Mouse (Mus musculus): ENCODE measurements around the gene Etfrf1. TPM values are rescaled to one million over a fixed set of nuclear protein-coding genes. Genes with fewer than 3 reads are reported as not detected.

Gene Etfrf1
- polyA plus RNA-seq, 2 experiments, result 20.1 to 29.5 TPM

GRCm38 (mm10) chr6:145210056-145210680 is 766 bp upstream of the Etfrf1 start:
- 37% methylated on average over 8 of the region's 8 CpGs for WGBS
- Histone ChIP-seq H3K4me2 (replicated peaks; ENCODE audit: low read depth, low read length, severe bottlenecking) (peak overlapping the region; percentile 68), H3K9ac (ENCODE audit: low read depth, low read length, severe bottlenecking) (0 out of 2 replicates have a peak overlapping the region, but pooled peaks have one; percentile 34), H3K36me3 (ENCODE audit: control insufficient read depth, insufficient read depth, low read length) (no peaks in the 10 kb centered on the region), H3K27ac (replicated peaks; ENCODE audit: low read depth, low read length) (0 out of 2 replicates have a peak overlapping the region, but pooled peaks have one; percentile 33), H3K4me3 (replicated peaks; ENCODE audit: low read length) (peak overlapping the region; percentile 73), H3K9me3 (ENCODE audit: control insufficient read depth, low read length) (no peaks in the 10 kb centered on the region), H3K4me1 (ENCODE audit: control insufficient read depth, insufficient read depth, low read length) (0 out of 2 replicates have a peak, but pooled peaks cover 3% of the 10 kb centered on the region), H3K27me3 (ENCODE audit: control insufficient read depth, insufficient read depth, low read length) (no peaks in the 10 kb centered on the region)
- ATAC-seq (ENCODE audit: low FRiP score, low read depth) (no peak; the same call in 1 of the 2 replicates), DNase-seq (ENCODE audit: low spot score) (no peak)
- no peak for TF ChIP-seq POLR2A (IDR thresholded peaks at IDR 0.05; ENCODE audit: borderline replicate concordance, extremely low read depth, insufficient read depth, insufficient read length)

- Histone ChIP-seq H3K9me3 (ENCODE audit: control insufficient read depth, low read length) (no peaks in the 10 kb centered on the region), H3K27me3 (ENCODE audit: control insufficient read depth, insufficient read depth, low read length) (no peaks in the 10 kb centered on the region), H3K4me2 (replicated peaks; ENCODE audit: low read depth, low read length, severe bottlenecking) (peak overlapping the region; percentile 68), H3K4me3 (replicated peaks; ENCODE audit: low read length) (peak overlapping the region; percentile 73), H3K4me1 (ENCODE audit: control insufficient read depth, insufficient read depth, low read length) (0 out of 2 replicates have a peak, but pooled peaks cover 3% of the 10 kb centered on the region), H3K27ac (replicated peaks; ENCODE audit: low read depth, low read length) (peak overlapping the region; percentile 95), H3K36me3 (ENCODE audit: control insufficient read depth, insufficient read depth, low read length) (0 out of 2 replicates have a peak, but pooled peaks cover 2% of the 10 kb centered on the region), H3K9ac (ENCODE audit: low read depth, low read length, severe bottlenecking) (peak overlapping the region; percentile 86)
- ATAC-seq (ENCODE audit: low FRiP score, low read depth) (peak; percentile 16), DNase-seq (ENCODE audit: low spot score) (no peak)
- no peak for TF ChIP-seq POLR2A (IDR thresholded peaks at IDR 0.05; ENCODE audit: borderline replicate concordance, extremely low read depth, insufficient read depth, insufficient read length)
- WGBS, result 3% methylated on average over 21 of the region's 21 CpGs
Measured at GRCm38 (mm10) chr6:145211376-145212305, 707 bp downstream of the Etfrf1 start.

GRCm38 (mm10) chr6:145213916-145214315 is 3.0 kb downstream of the Etfrf1 start:
- H3K27me3 ChIP-seq (ENCODE audit: control insufficient read depth, insufficient read depth, low read length), result no peaks in the 10 kb centered on the region
- no peak for ATAC-seq (ENCODE audit: low FRiP score, low read depth)
- no peak overlapping the region for H3K27ac ChIP-seq (replicated peaks; ENCODE audit: low read depth, low read length)
- peaks cover 18% of the 10 kb centered on the region for H3K36me3 ChIP-seq (ENCODE audit: control insufficient read depth, insufficient read depth, low read length)
- no peak overlapping the region for H3K4me3 ChIP-seq (replicated peaks; ENCODE audit: low read length)
- no peak overlapping the region for H3K4me2 ChIP-seq (replicated peaks; ENCODE audit: low read depth, low read length, severe bottlenecking)
- no peaks in the 10 kb centered on the region for H3K9me3 ChIP-seq (ENCODE audit: control insufficient read depth, low read length)
- H3K9ac ChIP-seq (ENCODE audit: low read depth, low read length, severe bottlenecking), result no peak overlapping the region
- 82% methylated on average over 2 of the region's 2 CpGs for WGBS
- 0 out of 2 replicates have a peak, but pooled peaks cover 3% of the 10 kb centered on the region for H3K4me1 ChIP-seq (ENCODE audit: control insufficient read depth, insufficient read depth, low read length)
- no peak for TF ChIP-seq POLR2A (IDR thresholded peaks at IDR 0.05; ENCODE audit: borderline replicate concordance, extremely low read depth, insufficient read depth, insufficient read length)
- DNase-seq (ENCODE audit: low spot score), result no peak

GRCm38 (mm10) chr6:145215826-145216225 is 4.9 kb downstream of the Etfrf1 start:
- Histone ChIP-seq H3K4me1 (ENCODE audit: control insufficient read depth, insufficient read depth, low read length) (no peaks in the 10 kb centered on the region), H3K27me3 (ENCODE audit: control insufficient read depth, insufficient read depth, low read length) (no peaks in the 10 kb centered on the region), H3K36me3 (ENCODE audit: control insufficient read depth, insufficient read depth, low read length) (peaks cover 28% of the 10 kb centered on the region), H3K27ac (replicated peaks; ENCODE audit: low read depth, low read length) (no peak overlapping the region), H3K9ac (ENCODE audit: low read depth, low read length, severe bottlenecking) (no peak overlapping the region), H3K9me3 (ENCODE audit: control insufficient read depth, low read length) (no peaks in the 10 kb centered on the region), H3K4me2 (replicated peaks; ENCODE audit: low read depth, low read length, severe bottlenecking) (no peak overlapping the region), H3K4me3 (replicated peaks; ENCODE audit: low read length) (no peak overlapping the region)
- WGBS, result 88% methylated on average over 3 of the region's 3 CpGs
- DNase-seq (ENCODE audit: low spot score) (no peak), ATAC-seq (ENCODE audit: low FRiP score, low read depth) (no peak)
- TF ChIP-seq POLR2A (IDR thresholded peaks at IDR 0.05; ENCODE audit: borderline replicate concordance, extremely low read depth, insufficient read depth, insufficient read length), result no peak

GRCm38 (mm10) chr6:145224246-145224645 is 13.3 kb downstream of the Etfrf1 start:
- H3K9me3 ChIP-seq (ENCODE audit: control insufficient read depth, low read length), result no peaks in the 10 kb centered on the region
- no peaks in the 10 kb centered on the region for H3K4me1 ChIP-seq (ENCODE audit: control insufficient read depth, insufficient read depth, low read length)
- H3K36me3 ChIP-seq (ENCODE audit: control insufficient read depth, insufficient read depth, low read length), result peaks cover 31% of the 10 kb centered on the region
- H3K27ac ChIP-seq (replicated peaks; ENCODE audit: low read depth, low read length), result no peak overlapping the region
- TF ChIP-seq POLR2A (IDR thresholded peaks at IDR 0.05; ENCODE audit: borderline replicate concordance, extremely low read depth, insufficient read depth, insufficient read length), result no peak
- ATAC-seq (ENCODE audit: low FRiP score, low read depth), result no peak
- no peak for DNase-seq (ENCODE audit: low spot score)
- no peaks in the 10 kb centered on the region for H3K27me3 ChIP-seq (ENCODE audit: control insufficient read depth, insufficient read depth, low read length)
- WGBS, result 92% methylated on average over 6 of the region's 6 CpGs
- H3K4me3 ChIP-seq (replicated peaks; ENCODE audit: low read length), result no peak overlapping the region
- H3K4me2 ChIP-seq (replicated peaks; ENCODE audit: low read depth, low read length, severe bottlenecking), result no peak overlapping the region
- H3K9ac ChIP-seq (ENCODE audit: low read depth, low read length, severe bottlenecking), result no peak overlapping the region
